Mouse (Mus musculus) layer of hippocampus, adult 8-10 months (tissue): ENCODE data around the gene Plcb3. TPM values are rescaled to one million over a fixed set of nuclear protein-coding genes. Genes with fewer than 3 reads are reported as not detected.

Source experiments
- DNase-seq, 2 experiments: peaks; one replicate each; pipeline ENCODE4 v3.0.0; 2022; ENCODE audit warnings: low spot score in 2 of 2
- total RNA-seq, 4 experiments: library from RNA; stranded (reverse); gene quantifications; 2 replicates each; pipeline ENCODE4 v1.2.4; 2022

Plcb3 gene
- 10 to 100 TPM; 13.4 to 19.9 (median 18.0) TPM for total RNA-seq

GRCm38 (mm10) chr19:6975537-6976521 lies at the start of gene Plcb3:
Plcb3 (minus strand) TSS chr19:6976470.
- DNase-seq: peak in 1 of 2 experiments; percentile 73

GRCm38 (mm10) chr19:7020224-7020641 lies 44.0 kb upstream of the Plcb3 start:
- no peak for DNase-seq

- no peak for DNase-seq
Observed at GRCm38 (mm10) chr19:7019191-7019590, 42.9 kb upstream of the Plcb3 start, which contains the start of gene Fermt3. Fermt3 (minus strand) TSS chr19:7019469.

GRCm38 (mm10) chr19:7018546-7018945 lies 42.3 kb upstream of the Plcb3 start:
- DNase-seq: no peak

GRCm38 (mm10) chr19:7017541-7018457 lies 41.5 kb upstream of the Plcb3 start:
- no peak for DNase-seq

- no peak for DNase-seq
Observed at GRCm38 (mm10) chr19:7014481-7015135, 38.3 kb upstream of the Plcb3 start.

- DNase-seq: no peak
Observed at GRCm38 (mm10) chr19:7013984-7014383, 37.7 kb upstream of the Plcb3 start.

- DNase-seq: no peak
Observed at GRCm38 (mm10) chr19:7012426-7012825, 36.2 kb upstream of the Plcb3 start.

GRCm38 (mm10) chr19:7006892-7007593 lies 30.8 kb upstream of the Plcb3 start:
- no peak for DNase-seq

- no peak for DNase-seq
Observed at GRCm38 (mm10) chr19:6999360-7000063, 23.2 kb upstream of the Plcb3 start.

GRCm38 (mm10) chr19:6997721-6998290 lies 21.5 kb upstream of the Plcb3 start:
- no peak for DNase-seq

GRCm38 (mm10) chr19:6996006-6996405 lies 19.7 kb upstream of the Plcb3 start, which contains the start of the genes Nudt22 and Trpt1:
Nudt22 (minus strand) TSS chr19:6996117.
Trpt1 (plus strand) TSS chr19:6996131.
- peak; percentile 79 to 83 for DNase-seq

GRCm38 (mm10) chr19:6995255-6995991 lies 19.2 kb upstream of the Plcb3 start:
- DNase-seq: peak in 1 of 2 experiments; percentile 23

GRCm38 (mm10) chr19:6994489-6994888 lies 18.2 kb upstream of the Plcb3 start:
- DNase-seq: no peak

GRCm38 (mm10) chr19:6994002-6994401 lies 17.7 kb upstream of the Plcb3 start:
- DNase-seq: no peak

- no peak for DNase-seq
Observed at GRCm38 (mm10) chr19:6993011-6993770, 16.9 kb upstream of the Plcb3 start.

GRCm38 (mm10) chr19:6992011-6992858 lies 16.0 kb upstream of the Plcb3 start, which contains the start of gene Dnajc4:
Dnajc4 (minus strand) TSS chr19:6992572.
- peak; percentile 93 to 95 for DNase-seq
